Mouse (Mus musculus) ES-E14 (cell line): ENCODE measurements around the gene Emb.

ENCODE experiments used
- CHD2 ChIP-seq: IDR thresholded peaks from 2 replicates; pipeline ENCODE4 v1.6.1; 2014; ENCODE audit warnings: mild to moderate bottlenecking, low read depth, low read length, inconsistent platforms
- HCFC1 ChIP-seq: IDR thresholded peaks from 2 replicates; pipeline ENCODE4 v1.6.1; 2012; ENCODE audit warnings: low read length, inconsistent platforms, borderline replicate concordance; ENCODE audit not compliant: insufficient read depth
- MAFK ChIP-seq: IDR thresholded peaks from 2 replicates; pipeline ENCODE4 v1.6.1; 2014; ENCODE audit warnings: mild to moderate bottlenecking, low read depth, low read length, inconsistent platforms; ENCODE audit not compliant: insufficient read depth
- ZNF384 ChIP-seq: IDR thresholded peaks from 2 replicates; pipeline ENCODE4 v1.6.1; 2012; ENCODE audit warnings: low read depth, low read length, inconsistent platforms

DNA sequence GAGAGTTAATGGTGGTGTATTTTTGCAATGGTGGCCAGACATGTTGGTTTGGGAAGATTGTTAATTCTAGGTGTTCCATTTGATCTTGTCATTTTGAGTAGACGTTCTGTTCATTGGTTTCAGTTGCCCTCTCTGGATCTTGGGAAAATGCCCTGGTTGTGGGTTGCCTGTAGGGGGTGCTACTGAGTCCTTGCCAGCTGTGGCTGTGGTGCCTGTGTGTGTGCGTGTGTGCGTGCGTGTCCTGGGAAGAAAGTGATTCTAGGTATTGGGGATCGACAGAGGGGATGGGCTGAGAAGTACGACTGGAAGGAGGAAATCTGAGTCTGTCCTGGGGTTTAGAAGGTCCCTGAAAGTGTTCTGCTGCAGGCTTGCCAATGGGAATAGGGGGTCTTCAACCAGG lies 79.1 kb downstream of the Emb start:
- TF ChIP-seq HCFC1, result no peak
- no peak for TF ChIP-seq CHD2
- TF ChIP-seq ZNF384, result no peak
- no peak for TF ChIP-seq MAFK
